Mouse (Mus musculus): ENCODE measurements around the gene Agtpbp1.

DNA sequence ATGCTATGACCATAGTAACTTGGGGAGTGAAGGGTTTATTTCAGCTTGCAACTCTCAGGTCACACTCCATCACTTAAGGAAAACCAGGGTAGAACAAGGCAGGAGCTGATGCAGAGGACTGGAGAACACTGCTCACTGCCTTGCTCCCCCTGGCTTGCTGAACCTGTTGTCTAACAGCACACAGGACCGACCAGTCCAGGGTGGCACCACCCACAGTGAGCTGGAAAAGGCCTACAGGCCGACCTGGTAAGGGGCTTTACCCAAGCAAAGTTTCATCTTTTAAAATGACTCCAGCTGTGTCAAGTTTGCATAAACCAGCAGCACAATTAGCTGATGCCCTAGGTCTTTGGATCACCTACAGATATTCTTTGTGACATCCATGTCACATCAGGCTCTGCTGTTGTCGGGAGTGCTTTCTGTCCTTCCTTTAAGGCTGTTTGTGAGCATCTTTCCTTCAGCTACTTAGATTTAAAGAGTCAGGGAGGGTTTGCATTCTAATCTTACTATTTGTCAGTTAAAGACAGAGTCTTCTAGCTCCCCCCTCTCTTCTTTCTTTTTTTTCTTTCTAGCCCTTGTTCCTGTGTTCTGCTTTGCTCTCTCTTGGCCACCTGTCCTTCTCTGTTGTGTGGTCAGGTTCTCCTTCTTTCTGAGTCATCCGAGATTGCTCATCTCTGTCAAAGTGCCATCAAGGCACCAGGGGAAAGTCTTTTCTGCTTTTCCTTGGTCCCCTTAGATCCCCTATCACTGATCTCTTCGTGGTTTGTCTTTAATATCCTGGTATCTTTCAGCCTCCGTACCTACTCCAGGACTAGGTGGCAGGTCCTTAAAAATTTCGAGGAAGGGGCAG is 36.8 kb upstream of the Agtpbp1 start:
- TF ChIP-seq GATA1 (IDR thresholded peaks at IDR 0.05; ENCODE audit: borderline replicate concordance, low read length) (no peak), FLI1 (IDR thresholded peaks at IDR 0.05; ENCODE audit: low read length) (no peak)
